Mouse (Mus musculus) liver, embryonic 13.5 days (tissue): ENCODE results near the gene 1700020N01Rik. TPM values are rescaled to one million over a fixed set of nuclear protein-coding genes. Genes with fewer than 3 reads are reported as not detected.

Experiments
- ATAC-seq: fragments of 200-750 bp; cut with Nextera tagmentation; 2 replicates; pipeline ENCODE4 v1.8.0; 2017; ENCODE audit warnings: low read depth, mild to moderate bottlenecking, moderate number of reproducible peaks, moderate library complexity
- DNase-seq: peaks from one replicate; pipeline ENCODE4 v3.0.0; 2022
- H3K27ac ChIP-seq: fragments of 300-500 bp; sonication (generic); 2 replicates; pipeline ENCODE4 v1.5.1; 2015; ENCODE audit warnings: moderate library complexity, mild to moderate bottlenecking, inconsistent platforms
- H3K27me3 ChIP-seq: fragments of 300-500 bp; sonication (generic); 2 replicates; pipeline ENCODE4 v1.6.1; 2015; ENCODE audit warnings: mild to moderate bottlenecking, inconsistent platforms
- H3K36me3 ChIP-seq: fragments of 300-500 bp; sonication (generic); 2 replicates; pipeline ENCODE4 v1.6.1; 2015; ENCODE audit warnings: mild to moderate bottlenecking, inconsistent platforms
- H3K4me1 ChIP-seq: fragments of 300-500 bp; sonication (generic); replicated peaks from 2 replicates; pipeline ENCODE4 v1.6.1; 2015; ENCODE audit warnings: inconsistent platforms
- H3K4me2 ChIP-seq: fragments of 300-500 bp; sonication (generic); 2 replicates; pipeline ENCODE4 v1.6.1; 2015; ENCODE audit warnings: inconsistent platforms, mild to moderate bottlenecking, moderate library complexity
- H3K4me3 ChIP-seq: fragments of 300-500 bp; sonication (generic); replicated peaks from 2 replicates; pipeline ENCODE4 v1.5.1; 2015; ENCODE audit warnings: mild to moderate bottlenecking, inconsistent platforms
- H3K9ac ChIP-seq: fragments of 300-500 bp; sonication (generic); 2 replicates; pipeline ENCODE4 v1.6.1; 2015; ENCODE audit warnings: mild to moderate bottlenecking, inconsistent platforms
- H3K9me3 ChIP-seq: fragments of 300-500 bp; sonication (generic); replicated peaks from 2 replicates; pipeline ENCODE4 v1.6.1; 2016; ENCODE audit warnings: inconsistent platforms
- WGBS: fragments of 180-500 bp; shearing (Covaris S2); methylation state at CpG from one replicate; pipeline ENCODE4 v1.1.7; 2015; ENCODE audit not compliant: insufficient replicate concordance; 5-methylcytosine and 5-hydroxymethylcytosine counted together
- polyA plus RNA-seq: library from polyadenylated mRNA; unstranded; fragments of >200 nt; fragmentation: Nextera tagmentation; extraction: Ambion mirVana; gene quantifications from 2 replicates; pipeline ENCODE4 v1.2.1, GENCODE M21; 2015

The 1700020N01Rik gene
- polyA plus RNA-seq, 1 experiment from 2014 or later, result not detected

- no peak for ATAC-seq
- Histone ChIP-seq H3K27me3 (no peaks in the 10 kb centered on the region), H3K4me3 (no peak overlapping the region), H3K9me3 (no peaks in the 10 kb centered on the region), H3K9ac (no peak overlapping the region), H3K27ac (no peak overlapping the region), H3K4me2 (no peak overlapping the region), H3K36me3 (no peaks in the 10 kb centered on the region), H3K4me1 (no peaks in the 10 kb centered on the region)
- WGBS, result 44% methylated on average over 5 of the region's 5 CpGs
- no peak for DNase-seq
These were observed 39.7 kb downstream of the 1700020N01Rik start for GRCm38 (mm10) chr10:21632687-21633086.

GRCm38 (mm10) chr10:21635988-21636710 is 43.2 kb downstream of the 1700020N01Rik start:
- Histone ChIP-seq H3K36me3 (no peaks in the 10 kb centered on the region), H3K27me3 (no peaks in the 10 kb centered on the region), H3K4me1 (no peaks in the 10 kb centered on the region), H3K4me3 (no peak overlapping the region), H3K27ac (no peak overlapping the region), H3K9ac (no peak overlapping the region), H3K9me3 (no peaks in the 10 kb centered on the region), H3K4me2 (no peak overlapping the region)
- DNase-seq, result no peak
- ATAC-seq, result no peak
- 62% methylated on average over 4 of the region's 4 CpGs for WGBS

GRCm38 (mm10) chr10:21636711-21637081 is 43.8 kb downstream of the 1700020N01Rik start:
- WGBS, result 36% methylated on average over 6 of the region's 6 CpGs
- Histone ChIP-seq H3K27me3 (no peaks in the 10 kb centered on the region), H3K4me1 (no peaks in the 10 kb centered on the region), H3K4me2 (no peak overlapping the region), H3K36me3 (no peaks in the 10 kb centered on the region), H3K9ac (no peak overlapping the region), H3K4me3 (no peak overlapping the region), H3K9me3 (no peaks in the 10 kb centered on the region), H3K27ac (no peak overlapping the region)
- ATAC-seq (no peak), DNase-seq (no peak)

GRCm38 (mm10) chr10:21651388-21651787 is 58.4 kb downstream of the 1700020N01Rik start:
- no peak for ATAC-seq
- H3K27me3 ChIP-seq, result no peaks in the 10 kb centered on the region
- H3K36me3 ChIP-seq, result no peaks in the 10 kb centered on the region
- H3K27ac ChIP-seq, result no peak overlapping the region
- H3K4me2 ChIP-seq, result no peak overlapping the region
- no peak overlapping the region for H3K4me3 ChIP-seq
- no peaks in the 10 kb centered on the region for H3K4me1 ChIP-seq
- DNase-seq, result no peak
- WGBS, result 61% methylated on average over 4 of the region's 4 CpGs
- H3K9ac ChIP-seq, result no peak overlapping the region
- H3K9me3 ChIP-seq, result no peaks in the 10 kb centered on the region

- H3K4me2 ChIP-seq, result no peak overlapping the region
- no peaks in the 10 kb centered on the region for H3K9me3 ChIP-seq
- no peak overlapping the region for H3K4me3 ChIP-seq
- 79% methylated on average over 24 of the region's 24 CpGs for WGBS
- no peak for DNase-seq
- ATAC-seq, result no peak
- H3K9ac ChIP-seq, result no peak overlapping the region
- no peaks in the 10 kb centered on the region for H3K27me3 ChIP-seq
- H3K4me1 ChIP-seq, result no peaks in the 10 kb centered on the region
- H3K27ac ChIP-seq, result no peak overlapping the region
- no peaks in the 10 kb centered on the region for H3K36me3 ChIP-seq
These were observed 59.7 kb downstream of the 1700020N01Rik start for GRCm38 (mm10) chr10:21652426-21653345.

GRCm38 (mm10) chr10:21653469-21653868 is 60.5 kb downstream of the 1700020N01Rik start:
- 75% methylated on average over 7 of the region's 7 CpGs for WGBS
- H3K4me2 ChIP-seq, result no peak overlapping the region
- DNase-seq (no peak), ATAC-seq (no peak)
- no peaks in the 10 kb centered on the region for H3K36me3 ChIP-seq
- no peak overlapping the region for H3K4me3 ChIP-seq
- no peaks in the 10 kb centered on the region for H3K27me3 ChIP-seq
- no peak overlapping the region for H3K9ac ChIP-seq
- H3K9me3 ChIP-seq, result no peaks in the 10 kb centered on the region
- H3K27ac ChIP-seq, result no peak overlapping the region
- H3K4me1 ChIP-seq, result no peaks in the 10 kb centered on the region

GRCm38 (mm10) chr10:21659576-21660246 is 66.8 kb downstream of the 1700020N01Rik start:
- 64% methylated on average over 8 of the region's 8 CpGs for WGBS
- no peak for DNase-seq
- no peaks in the 10 kb centered on the region for H3K9me3 ChIP-seq
- H3K27ac ChIP-seq, result no peak overlapping the region
- H3K4me1 ChIP-seq, result no peaks in the 10 kb centered on the region
- ATAC-seq, result no peak
- no peak overlapping the region for H3K9ac ChIP-seq
- H3K27me3 ChIP-seq, result no peaks in the 10 kb centered on the region
- H3K4me2 ChIP-seq, result no peak overlapping the region
- no peaks in the 10 kb centered on the region for H3K36me3 ChIP-seq
- H3K4me3 ChIP-seq, result no peak overlapping the region

GRCm38 (mm10) chr10:21668976-21669375 is 76.0 kb downstream of the 1700020N01Rik start:
- 24% methylated on average over 17 of the region's 17 CpGs for WGBS
- H3K27ac ChIP-seq, result no peak overlapping the region
- no peaks in the 10 kb centered on the region for H3K4me1 ChIP-seq
- H3K9me3 ChIP-seq, result no peaks in the 10 kb centered on the region
- H3K4me3 ChIP-seq, result no peak overlapping the region
- ATAC-seq, result no peak
- peak overlapping the region; percentile 24 for H3K4me2 ChIP-seq
- H3K36me3 ChIP-seq, result no peaks in the 10 kb centered on the region
- H3K9ac ChIP-seq, result no peak overlapping the region
- DNase-seq, result no peak
- H3K27me3 ChIP-seq, result no peaks in the 10 kb centered on the region

GRCm38 (mm10) chr10:21669750-21670161 is 76.8 kb downstream of the 1700020N01Rik start:
- Histone ChIP-seq H3K9ac (no peak overlapping the region), H3K27ac (no peak overlapping the region), H3K4me3 (no peak overlapping the region), H3K4me2 (no peak overlapping the region), H3K36me3 (no peaks in the 10 kb centered on the region), H3K4me1 (no peaks in the 10 kb centered on the region), H3K27me3 (no peaks in the 10 kb centered on the region), H3K9me3 (no peaks in the 10 kb centered on the region)
- DNase-seq (no peak), ATAC-seq (no peak)
- WGBS, result 48% methylated on average over 11 of the region's 11 CpGs

GRCm38 (mm10) chr10:21670168-21670567 is 77.2 kb downstream of the 1700020N01Rik start:
- Histone ChIP-seq H3K9me3 (no peaks in the 10 kb centered on the region), H3K4me3 (no peak overlapping the region), H3K27me3 (no peaks in the 10 kb centered on the region), H3K36me3 (no peaks in the 10 kb centered on the region), H3K27ac (no peak overlapping the region), H3K9ac (no peak overlapping the region), H3K4me2 (no peak overlapping the region), H3K4me1 (no peaks in the 10 kb centered on the region)
- no peak for DNase-seq
- WGBS, result 54% methylated on average over 5 of the region's 5 CpGs
- ATAC-seq, result no peak
